Mouse (Mus musculus): ENCODE measurements at regions not wholly inside any gene's neighbourhood (a gene's known extent, or its start where the extent isn't known, plus 50 kb on each side); places are given as distances from the start of the nearest gene placed in this dataset.

GRCm38 (mm10) chr17:73022630-73023051 lies 85.1 kb upstream of the Lclat1 start:
- Histone ChIP-seq H3K27me3 (ENCODE audit: control insufficient read depth, insufficient read depth, insufficient read length) (no peaks in the 10 kb centered on the region), H3K4me3 (ENCODE audit: insufficient read depth, poor library complexity, severe bottlenecking) (no peak overlapping the region), H3K79me3 (ENCODE audit: low read depth) (no peaks in the 10 kb centered on the region), H3ac (ENCODE audit: control insufficient read depth, insufficient read length, low read depth) (no peak overlapping the region), H3K36me3 (ENCODE audit: control insufficient read depth, insufficient read depth) (no peaks in the 10 kb centered on the region), H3K79me2 (ENCODE audit: control insufficient read depth, insufficient read depth) (no peaks in the 10 kb centered on the region)
- TF ChIP-seq MYOG (IDR thresholded peaks at IDR 0.05; ENCODE audit: control insufficient read depth, extremely low read depth, insufficient read length) (no peak), MAX (IDR thresholded peaks at IDR 0.05) (no peak), USF1 (IDR thresholded peaks at IDR 0.05; ENCODE audit: low read depth) (no peak), CEBPB (IDR thresholded peaks at IDR 0.05; ENCODE audit: low read depth) (no peak), CTCF (IDR thresholded peaks at IDR 0.05; ENCODE audit: control insufficient read depth, insufficient read depth, insufficient read length) (no peak), FOSL1 (IDR thresholded peaks at IDR 0.05; ENCODE audit: insufficient read depth, low read length, poor library complexity, severe bottlenecking) (no peak), MYOD1 (IDR thresholded peaks at IDR 0.05; ENCODE audit: control insufficient read depth, insufficient read length, low read depth) (no peak)

- TF ChIP-seq MYOG (IDR thresholded peaks at IDR 0.05; ENCODE audit: control insufficient read depth, extremely low read depth, insufficient read length) (no peak), CTCF (IDR thresholded peaks at IDR 0.05; ENCODE audit: control insufficient read depth, insufficient read depth, insufficient read length) (no peak), CEBPB (IDR thresholded peaks at IDR 0.05; ENCODE audit: low read depth) (no peak), MYOD1 (IDR thresholded peaks at IDR 0.05; ENCODE audit: control insufficient read depth, insufficient read length, low read depth) (no peak), FOSL1 (IDR thresholded peaks at IDR 0.05; ENCODE audit: insufficient read depth, low read length, poor library complexity, severe bottlenecking) (no peak), USF1 (IDR thresholded peaks at IDR 0.05; ENCODE audit: low read depth) (no peak), MAX (IDR thresholded peaks at IDR 0.05) (no peak)
- no peaks in the 10 kb centered on the region for H3K36me3 ChIP-seq (ENCODE audit: control insufficient read depth, insufficient read depth)
- no peaks in the 10 kb centered on the region for H3K79me2 ChIP-seq (ENCODE audit: control insufficient read depth, insufficient read depth)
- no peak overlapping the region for H3K4me3 ChIP-seq (ENCODE audit: insufficient read depth, poor library complexity, severe bottlenecking)
- no peaks in the 10 kb centered on the region for H3K27me3 ChIP-seq (ENCODE audit: control insufficient read depth, insufficient read depth, insufficient read length)
- H3ac ChIP-seq (ENCODE audit: control insufficient read depth, insufficient read length, low read depth) = no peak overlapping the region
- H3K79me3 ChIP-seq (ENCODE audit: low read depth) = no peaks in the 10 kb centered on the region
These were observed 84.2 kb upstream of the Lclat1 start for GRCm38 (mm10) chr17:73023362-73024107.

GRCm38 (mm10) chr17:73027122-73027521 lies 80.7 kb upstream of the Lclat1 start:
- H3ac ChIP-seq (ENCODE audit: control insufficient read depth, insufficient read length, low read depth) = no peak overlapping the region
- H3K79me3 ChIP-seq (ENCODE audit: low read depth) = no peaks in the 10 kb centered on the region
- H3K27me3 ChIP-seq (ENCODE audit: control insufficient read depth, insufficient read depth, insufficient read length) = no peaks in the 10 kb centered on the region
- no peaks in the 10 kb centered on the region for H3K36me3 ChIP-seq (ENCODE audit: control insufficient read depth, insufficient read depth)
- H3K79me2 ChIP-seq (ENCODE audit: control insufficient read depth, insufficient read depth) = no peaks in the 10 kb centered on the region
- no peak overlapping the region for H3K4me3 ChIP-seq (ENCODE audit: insufficient read depth, poor library complexity, severe bottlenecking)
- TF ChIP-seq USF1 (IDR thresholded peaks at IDR 0.05; ENCODE audit: low read depth) = no peak
- TF ChIP-seq CEBPB (IDR thresholded peaks at IDR 0.05; ENCODE audit: low read depth) = no peak
- TF ChIP-seq MYOD1 (IDR thresholded peaks at IDR 0.05; ENCODE audit: control insufficient read depth, insufficient read length, low read depth) = no peak
- no peak for TF ChIP-seq MAX (IDR thresholded peaks at IDR 0.05)
- no peak for TF ChIP-seq FOSL1 (IDR thresholded peaks at IDR 0.05; ENCODE audit: insufficient read depth, low read length, poor library complexity, severe bottlenecking)
- no peak for TF ChIP-seq MYOG (IDR thresholded peaks at IDR 0.05; ENCODE audit: control insufficient read depth, extremely low read depth, insufficient read length)
- no peak for TF ChIP-seq CTCF (IDR thresholded peaks at IDR 0.05; ENCODE audit: control insufficient read depth, insufficient read depth, insufficient read length)

- Histone ChIP-seq H3K79me2 (ENCODE audit: control insufficient read depth, insufficient read depth) (no peaks in the 10 kb centered on the region), H3K4me3 (ENCODE audit: insufficient read depth, poor library complexity, severe bottlenecking) (no peak overlapping the region), H3K79me3 (ENCODE audit: low read depth) (no peaks in the 10 kb centered on the region), H3K27me3 (ENCODE audit: control insufficient read depth, insufficient read depth, insufficient read length) (no peaks in the 10 kb centered on the region), H3K36me3 (ENCODE audit: control insufficient read depth, insufficient read depth) (no peaks in the 10 kb centered on the region), H3ac (ENCODE audit: control insufficient read depth, insufficient read length, low read depth) (no peak overlapping the region)
- TF ChIP-seq FOSL1 (IDR thresholded peaks at IDR 0.05; ENCODE audit: insufficient read depth, low read length, poor library complexity, severe bottlenecking) = no peak
These were observed 76.0 kb upstream of the Lclat1 start for GRCm38 (mm10) chr17:73031796-73032195.

- Histone ChIP-seq H3K27me3 (ENCODE audit: control insufficient read depth, insufficient read depth, insufficient read length) (no peaks in the 10 kb centered on the region), H3K4me3 (ENCODE audit: insufficient read depth, poor library complexity, severe bottlenecking) (no peak overlapping the region), H3K36me3 (ENCODE audit: control insufficient read depth, insufficient read depth) (no peaks in the 10 kb centered on the region), H3ac (ENCODE audit: control insufficient read depth, insufficient read length, low read depth) (no peak overlapping the region), H3K79me3 (ENCODE audit: low read depth) (no peaks in the 10 kb centered on the region), H3K79me2 (ENCODE audit: control insufficient read depth, insufficient read depth) (no peaks in the 10 kb centered on the region)
- TF ChIP-seq MAX (IDR thresholded peaks at IDR 0.05) = no peak
- no peak for TF ChIP-seq FOSL1 (IDR thresholded peaks at IDR 0.05; ENCODE audit: insufficient read depth, low read length, poor library complexity, severe bottlenecking)
- no peak for TF ChIP-seq CTCF (IDR thresholded peaks at IDR 0.05; ENCODE audit: control insufficient read depth, insufficient read depth, insufficient read length)
- TF ChIP-seq MYOD1 (IDR thresholded peaks at IDR 0.05; ENCODE audit: control insufficient read depth, insufficient read length, low read depth) = no peak
- no peak for TF ChIP-seq CEBPB (IDR thresholded peaks at IDR 0.05; ENCODE audit: low read depth)
- no peak for TF ChIP-seq MYOG (IDR thresholded peaks at IDR 0.05; ENCODE audit: control insufficient read depth, extremely low read depth, insufficient read length)
- no peak for TF ChIP-seq USF1 (IDR thresholded peaks at IDR 0.05; ENCODE audit: low read depth)
These were observed 75.5 kb upstream of the Lclat1 start for GRCm38 (mm10) chr17:73032326-73032725.

- H3K4me3 ChIP-seq (ENCODE audit: insufficient read depth, poor library complexity, severe bottlenecking) = no peak overlapping the region
- no peaks in the 10 kb centered on the region for H3K27me3 ChIP-seq (ENCODE audit: control insufficient read depth, insufficient read depth, insufficient read length)
- H3K79me2 ChIP-seq (ENCODE audit: control insufficient read depth, insufficient read depth) = no peaks in the 10 kb centered on the region
- TF ChIP-seq USF1 (IDR thresholded peaks at IDR 0.05; ENCODE audit: low read depth) (no peak), FOSL1 (IDR thresholded peaks at IDR 0.05; ENCODE audit: insufficient read depth, low read length, poor library complexity, severe bottlenecking) (no peak), CEBPB (IDR thresholded peaks at IDR 0.05; ENCODE audit: low read depth) (no peak), MYOD1 (IDR thresholded peaks at IDR 0.05; ENCODE audit: control insufficient read depth, insufficient read length, low read depth) (no peak)
- no peaks in the 10 kb centered on the region for H3K79me3 ChIP-seq (ENCODE audit: low read depth)
- H3ac ChIP-seq (ENCODE audit: control insufficient read depth, insufficient read length, low read depth) = no peak overlapping the region
- H3K36me3 ChIP-seq (ENCODE audit: control insufficient read depth, insufficient read depth) = no peaks in the 10 kb centered on the region
These were observed 73.4 kb upstream of the Lclat1 start for GRCm38 (mm10) chr17:73034420-73034819.
